Mouse (Mus musculus): Measurements from ENCODE around the gene Rbms3. TPM values are rescaled to one million over a fixed set of nuclear protein-coding genes. Genes with fewer than 3 reads are reported as not detected.
A peak's percentile ranks its signal among the peaks of the same experiment; 100 is the strongest.

Rbms3 gene
- polyA plus RNA-seq, 1 experiment = 5.3 TPM

DNA sequence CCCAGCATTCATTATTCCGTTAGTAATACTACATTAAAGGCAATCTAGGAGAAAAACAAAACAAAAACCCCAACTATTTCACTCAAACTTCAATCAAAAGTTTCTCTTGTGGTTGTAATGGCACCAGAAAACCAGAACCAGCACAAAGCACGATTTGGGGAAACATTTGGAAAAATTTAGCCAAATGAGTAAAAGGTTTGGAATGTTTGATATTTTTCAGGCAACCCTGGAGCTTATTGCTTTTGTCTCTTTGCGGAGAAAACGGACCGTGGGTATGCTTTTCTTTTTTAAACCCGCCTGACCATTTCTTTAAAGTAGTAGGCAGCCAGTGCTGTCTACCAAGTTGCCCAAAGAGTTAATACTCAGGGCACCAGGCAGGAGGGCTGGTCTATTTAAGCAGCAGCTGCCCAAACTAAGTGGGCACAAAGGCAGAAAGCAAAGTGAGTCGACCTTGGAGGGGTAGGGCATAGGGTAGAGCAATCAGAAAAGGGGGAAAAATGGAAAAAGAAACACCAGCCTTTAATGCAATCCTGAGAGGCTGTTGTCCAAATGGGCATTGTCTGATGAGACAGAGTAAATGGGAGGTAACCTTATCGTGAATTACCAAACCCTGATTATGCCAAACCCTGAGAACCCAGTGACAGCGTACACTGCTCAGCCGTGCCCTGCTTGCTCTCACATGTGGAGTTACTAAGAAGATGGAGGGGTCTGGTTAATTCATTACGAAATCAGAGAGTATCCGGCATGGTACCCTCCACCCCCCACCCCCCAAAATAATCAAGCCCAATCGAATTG, 379.5 kb downstream of the Rbms3 start:
- Histone ChIP-seq H3K4me3 (ENCODE audit: insufficient read depth, low read length) (peak overlapping the region; percentile 16), H3K4me1 (ENCODE audit: control insufficient read depth, insufficient read depth, low read length) (no peaks in the 10 kb centered on the region; the same call in 1 of the 2 replicates), H3K27ac (ENCODE audit: insufficient read depth, low read length) (no peak overlapping the region)
- no peak for TF ChIP-seq CTCF (IDR thresholded peaks at IDR 0.05; ENCODE audit: extremely low read depth, insufficient read depth, low read length)
- no peak for TF ChIP-seq POLR2A (IDR thresholded peaks at IDR 0.05; ENCODE audit: extremely low read depth, insufficient read depth, low read length)

DNA sequence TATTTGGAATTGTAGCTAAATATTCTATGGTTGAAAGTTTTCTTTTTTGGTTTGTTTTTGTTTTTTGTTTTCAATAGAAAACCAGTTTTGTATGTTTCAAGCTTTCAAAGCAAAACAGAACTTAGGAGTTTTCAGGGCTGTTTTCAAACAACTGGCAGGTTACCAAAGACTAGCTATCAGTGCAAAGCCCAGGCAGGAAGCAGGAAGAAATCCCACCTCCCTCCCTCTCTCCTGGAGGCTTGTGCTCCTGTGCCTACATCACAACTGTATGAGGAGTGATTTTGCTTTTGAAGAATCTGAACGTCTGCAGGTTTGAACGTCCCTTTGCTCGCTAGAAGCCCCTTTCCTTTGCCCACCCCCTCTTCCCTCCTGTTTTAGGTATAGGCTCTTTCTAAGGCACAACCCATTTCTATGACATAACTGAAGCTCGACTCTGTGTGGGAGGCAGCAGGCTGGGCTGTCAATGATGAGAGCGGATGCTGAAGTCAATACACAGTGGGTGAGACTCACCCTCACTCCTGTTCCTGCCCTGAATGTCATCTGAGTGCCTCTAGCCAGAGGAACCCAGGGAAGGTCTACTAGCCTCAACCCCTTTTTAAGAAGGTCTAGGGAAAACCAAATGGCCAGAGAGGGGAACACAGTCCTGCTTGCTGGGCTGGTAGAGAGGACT, 382.3 kb downstream of the Rbms3 start:
- Histone ChIP-seq H3K27ac (ENCODE audit: insufficient read depth, low read length) (no peak overlapping the region), H3K4me3 (ENCODE audit: insufficient read depth, low read length) (no peak overlapping the region), H3K4me1 (ENCODE audit: control insufficient read depth, insufficient read depth, low read length) (no peaks in the 10 kb centered on the region; the same call in 1 of the 2 replicates)
- TF ChIP-seq POLR2A (IDR thresholded peaks at IDR 0.05; ENCODE audit: extremely low read depth, insufficient read depth, low read length) = no peak
- TF ChIP-seq CTCF (IDR thresholded peaks at IDR 0.05; ENCODE audit: extremely low read depth, insufficient read depth, low read length) = no peak

DNA sequence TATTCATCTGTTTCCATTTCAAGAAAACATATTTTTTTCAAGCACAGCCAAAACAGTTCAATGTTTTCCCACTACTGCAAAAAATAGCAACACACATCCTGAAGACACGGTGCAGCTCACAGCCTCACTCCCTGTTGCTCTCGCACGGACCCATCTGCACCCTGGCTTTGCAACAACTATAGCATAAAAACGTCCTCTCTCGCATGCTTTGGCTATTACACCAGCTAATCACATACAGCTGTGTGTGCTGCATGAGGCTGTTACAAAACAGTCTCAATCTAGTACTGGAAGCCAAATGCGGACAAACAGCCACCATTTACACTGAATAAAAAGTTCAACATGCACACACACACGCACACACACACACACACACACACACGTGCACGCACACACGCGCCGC, 383.5 kb downstream of the Rbms3 start:
- Histone ChIP-seq H3K4me3 (ENCODE audit: insufficient read depth, low read length) (no peak overlapping the region), H3K27ac (ENCODE audit: insufficient read depth, low read length) (no peak overlapping the region), H3K4me1 (ENCODE audit: control insufficient read depth, insufficient read depth, low read length) (no peaks in the 10 kb centered on the region; the same call in 1 of the 2 replicates)
- TF ChIP-seq POLR2A (IDR thresholded peaks at IDR 0.05; ENCODE audit: extremely low read depth, insufficient read depth, low read length) (no peak), CTCF (IDR thresholded peaks at IDR 0.05; ENCODE audit: extremely low read depth, insufficient read depth, low read length) (no peak)

DNA sequence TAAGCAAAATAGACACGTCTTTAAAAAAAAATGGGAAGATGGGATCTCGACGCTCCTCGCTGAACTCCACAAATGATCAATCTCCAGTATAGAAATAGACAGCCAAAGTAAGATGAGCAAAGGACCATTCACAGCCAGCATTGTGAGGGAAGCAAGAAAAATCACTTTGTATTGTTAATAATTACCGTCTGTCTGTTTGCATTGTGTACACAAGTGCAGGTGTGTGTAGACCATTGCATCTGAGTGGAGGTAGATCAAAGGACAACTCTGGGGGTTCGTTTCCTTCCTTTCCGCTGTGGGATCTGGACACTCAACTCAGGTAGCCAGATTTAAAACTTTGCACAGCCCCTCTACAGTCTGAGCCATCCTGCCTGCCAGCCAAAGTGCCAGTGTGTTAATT, 386.3 kb downstream of the Rbms3 start:
- no peak overlapping the region for H3K27ac ChIP-seq (ENCODE audit: insufficient read depth, low read length)
- H3K4me3 ChIP-seq (ENCODE audit: insufficient read depth, low read length) = no peak overlapping the region
- no peaks in the 10 kb centered on the region; the same call in 1 of the 2 replicates for H3K4me1 ChIP-seq (ENCODE audit: control insufficient read depth, insufficient read depth, low read length)
- TF ChIP-seq POLR2A (IDR thresholded peaks at IDR 0.05; ENCODE audit: extremely low read depth, insufficient read depth, low read length) (no peak), CTCF (IDR thresholded peaks at IDR 0.05; ENCODE audit: extremely low read depth, insufficient read depth, low read length) (no peak)

DNA sequence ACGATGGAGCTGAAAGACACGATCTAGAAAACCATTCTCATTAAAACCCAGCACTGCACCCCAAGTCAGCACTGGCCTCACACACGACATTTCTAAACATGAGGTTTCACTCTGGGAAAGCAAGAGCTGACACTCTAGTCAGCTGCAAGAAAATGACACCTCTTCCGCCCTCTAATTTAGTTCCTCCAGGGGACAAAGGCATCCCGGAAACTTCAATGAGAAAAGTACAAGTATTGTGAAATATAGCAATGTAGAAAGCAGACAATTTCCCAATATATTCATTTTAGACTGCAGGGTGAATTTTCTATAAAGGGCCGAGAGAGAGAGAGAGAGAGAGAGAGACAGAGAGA, 395.0 kb downstream of the Rbms3 start:
- no peak overlapping the region for H3K4me3 ChIP-seq (ENCODE audit: insufficient read depth, low read length)
- no peak overlapping the region for H3K27ac ChIP-seq (ENCODE audit: insufficient read depth, low read length)
- no peaks in the 10 kb centered on the region for H3K4me1 ChIP-seq (ENCODE audit: control insufficient read depth, insufficient read depth, low read length)
- TF ChIP-seq CTCF (IDR thresholded peaks at IDR 0.05; ENCODE audit: extremely low read depth, insufficient read depth, low read length) (no peak), POLR2A (IDR thresholded peaks at IDR 0.05; ENCODE audit: extremely low read depth, insufficient read depth, low read length) (no peak)

DNA sequence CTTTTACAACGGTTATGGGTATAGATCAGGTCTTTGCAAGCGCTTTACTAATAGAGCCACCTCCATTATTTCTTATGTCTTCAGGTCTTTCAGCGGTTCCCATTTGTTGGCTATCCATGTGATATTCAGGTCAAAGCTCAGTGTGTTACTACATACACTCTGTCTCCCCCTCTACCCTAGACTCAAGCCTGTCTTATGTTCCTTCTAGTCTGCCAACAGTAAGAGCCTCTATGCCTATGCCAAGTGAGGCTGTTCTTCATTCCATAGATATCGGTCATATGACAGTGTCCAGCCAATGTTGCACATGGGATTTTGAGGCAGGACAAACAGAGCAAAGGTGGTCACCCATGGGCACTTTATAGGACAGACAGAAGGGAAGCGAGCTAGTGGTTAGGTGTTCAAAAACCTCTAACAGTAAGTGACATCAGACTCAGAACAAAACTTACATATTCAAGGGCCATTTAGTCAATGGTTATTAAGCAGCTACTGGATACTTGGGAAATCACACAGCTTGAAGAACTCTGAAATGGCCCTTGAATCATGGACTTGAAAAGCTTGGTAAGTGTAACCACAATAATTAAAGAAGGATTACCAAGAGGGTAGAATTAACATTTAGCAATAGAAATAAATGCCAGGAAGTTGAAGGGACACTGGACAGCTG, 395.5 kb downstream of the Rbms3 start:
- no peak for TF ChIP-seq CTCF (IDR thresholded peaks at IDR 0.05; ENCODE audit: extremely low read depth, insufficient read depth, low read length)
- TF ChIP-seq POLR2A (IDR thresholded peaks at IDR 0.05; ENCODE audit: extremely low read depth, insufficient read depth, low read length) = no peak
- Histone ChIP-seq H3K4me3 (ENCODE audit: insufficient read depth, low read length) (no peak overlapping the region), H3K4me1 (ENCODE audit: control insufficient read depth, insufficient read depth, low read length) (no peaks in the 10 kb centered on the region), H3K27ac (ENCODE audit: insufficient read depth, low read length) (no peak overlapping the region)

DNA sequence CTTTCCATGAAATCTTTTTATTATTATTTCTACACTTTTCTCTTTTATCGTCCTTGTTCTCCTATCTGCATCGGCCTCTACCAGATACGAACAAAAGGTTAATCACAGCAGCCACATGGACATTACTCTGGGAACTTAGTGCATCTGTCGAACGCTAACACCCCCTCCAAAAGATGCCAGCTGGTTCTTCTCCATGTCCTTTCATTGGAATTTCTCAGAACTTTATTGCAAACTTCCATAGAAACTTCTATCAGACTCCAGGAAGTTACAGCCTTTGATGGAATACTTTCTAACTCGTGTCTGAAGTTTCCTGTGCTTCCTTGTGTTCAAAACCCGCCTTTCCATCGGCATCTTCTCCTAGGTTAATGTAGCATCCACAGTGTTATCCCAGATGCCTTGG, 407.0 kb downstream of the Rbms3 start:
- Histone ChIP-seq H3K4me1 (ENCODE audit: control insufficient read depth, insufficient read depth, low read length) (no peaks in the 10 kb centered on the region), H3K4me3 (ENCODE audit: insufficient read depth, low read length) (no peak overlapping the region), H3K27ac (ENCODE audit: insufficient read depth, low read length) (no peak overlapping the region)
- TF ChIP-seq POLR2A (IDR thresholded peaks at IDR 0.05; ENCODE audit: extremely low read depth, insufficient read depth, low read length) = no peak
- no peak for TF ChIP-seq CTCF (IDR thresholded peaks at IDR 0.05; ENCODE audit: extremely low read depth, insufficient read depth, low read length)

DNA sequence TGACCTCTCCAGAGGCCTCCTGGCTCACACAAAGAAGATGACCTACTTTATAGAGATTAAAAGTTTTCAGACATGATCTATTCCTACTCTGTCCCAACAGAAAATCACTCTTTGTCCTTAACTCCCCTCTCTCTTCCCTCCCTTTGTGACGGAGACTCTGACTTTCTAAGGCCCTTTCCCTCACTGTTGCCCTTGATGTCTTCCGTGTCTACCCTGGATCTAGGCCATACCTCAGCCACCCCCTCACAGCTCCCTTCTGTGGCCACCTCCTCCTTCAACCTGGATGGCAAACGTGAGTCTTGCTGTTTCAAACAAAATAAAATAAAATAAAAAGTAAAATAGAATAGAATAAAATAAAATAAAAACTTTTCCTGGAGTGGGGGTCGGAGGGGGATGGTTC, 408.2 kb downstream of the Rbms3 start:
- H3K4me1 ChIP-seq (ENCODE audit: control insufficient read depth, insufficient read depth, low read length) = no peaks in the 10 kb centered on the region
- no peak overlapping the region for H3K27ac ChIP-seq (ENCODE audit: insufficient read depth, low read length)
- TF ChIP-seq CTCF (IDR thresholded peaks at IDR 0.05; ENCODE audit: extremely low read depth, insufficient read depth, low read length) (no peak), POLR2A (IDR thresholded peaks at IDR 0.05; ENCODE audit: extremely low read depth, insufficient read depth, low read length) (no peak)
- no peak overlapping the region for H3K4me3 ChIP-seq (ENCODE audit: insufficient read depth, low read length)

DNA sequence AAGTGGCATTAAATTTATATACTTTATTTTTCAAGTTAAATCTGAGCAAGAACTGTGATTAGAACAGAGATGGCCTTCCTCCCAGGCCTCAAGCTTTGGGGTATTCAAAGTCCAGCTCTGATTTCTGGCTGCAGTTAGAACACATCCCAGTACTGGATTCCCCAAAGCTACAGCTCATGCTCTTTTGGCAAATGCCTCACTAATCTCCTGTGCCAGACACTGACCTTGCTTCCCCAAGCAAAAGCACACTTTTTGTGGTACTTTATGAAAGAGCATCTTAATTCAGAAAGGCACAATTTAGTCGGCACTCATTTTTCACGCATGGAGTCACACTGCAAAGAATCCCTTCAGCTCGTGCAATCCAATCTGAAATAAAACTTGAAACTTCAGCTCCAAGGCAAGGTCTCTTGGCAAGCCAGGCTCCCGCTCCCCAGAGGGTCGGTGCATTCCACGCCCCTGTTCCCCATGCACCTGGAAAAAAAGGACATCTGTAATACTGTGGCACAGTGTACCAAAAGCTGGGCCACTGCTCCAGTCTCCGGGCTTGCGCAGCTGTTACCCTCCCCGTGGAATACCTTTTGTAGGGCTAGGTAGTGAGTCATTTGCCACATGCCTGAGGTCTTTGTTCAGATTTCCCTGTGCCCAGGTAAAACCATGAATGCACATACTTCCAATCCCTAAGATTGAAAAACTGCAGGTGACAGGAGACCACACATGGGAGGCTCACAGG, 413.5 kb downstream of the Rbms3 start:
- TF ChIP-seq CTCF (IDR thresholded peaks at IDR 0.05; ENCODE audit: extremely low read depth, insufficient read depth, low read length) (no peak), POLR2A (IDR thresholded peaks at IDR 0.05; ENCODE audit: extremely low read depth, insufficient read depth, low read length) (no peak)

More for the DNA sequence above, 413.5 kb downstream of the Rbms3 start:
- no peak overlapping the region for H3K4me3 ChIP-seq (ENCODE audit: insufficient read depth, low read length)
- H3K27ac ChIP-seq (ENCODE audit: insufficient read depth, low read length) = no peak overlapping the region
- no peaks in the 10 kb centered on the region for H3K4me1 ChIP-seq (ENCODE audit: control insufficient read depth, insufficient read depth, low read length)

Data from cortical plate, adult 2 months (tissue).